ENCODE assay signal across 27 mouse cellular contexts in genomic region chr1:124630084-124630483, GRCm38 (mm10).
"Had no signal": no experiment of that assay in that cellular context is flagged by ENCODE, and none has a peak within 500 bp of the region (broad histone marks: within the 10 kb centered on the region; RNA-seq: fewer than 3 reads in every experiment).

No protein-coding gene starts in this region.

- H3K9me3 ChIP-seq: heart, embryonic 13.5 days; heart, embryonic 15.5 days; hindbrain, embryonic 13.5 days; hindbrain, embryonic 15.5 days; kidney, embryonic 15.5 days; liver, embryonic 13.5 days; liver, embryonic 15.5 days had no signal

- H3K27ac ChIP-seq: heart, adult 2 months; heart, embryonic 13.5 days; heart, embryonic 15.5 days; hindbrain, embryonic 13.5 days; hindbrain, embryonic 15.5 days; hindbrain, postnatal 0 days; kidney, embryonic 15.5 days; layer of hippocampus, adult 2 months; left cerebral cortex, adult 2 months; liver, embryonic 13.5 days; liver, embryonic 15.5 days had no signal

- DNase-seq: gastrocnemius, postnatal 14 days; gastrocnemius, postnatal 36 days; heart, adult 11 months; heart, adult 2 months; heart, postnatal 14 days; heart, postnatal 36 days; kidney, adult 18-20 months; kidney, adult 9 months; kidney, postnatal 10 days; kidney, postnatal 25 days; kidney, postnatal 4 days; liver; liver, embryonic 13.5 days; liver, postnatal 0 days had no signal

- H3K4me3 ChIP-seq: heart, adult 2 months; heart, embryonic 13.5 days; heart, embryonic 15.5 days; hindbrain, embryonic 13.5 days; hindbrain, embryonic 15.5 days; kidney, embryonic 15.5 days; layer of hippocampus, adult 2 months; left cerebral cortex, adult 2 months; liver, embryonic 13.5 days; liver, embryonic 15.5 days had no signal

- ATAC-seq: hindbrain, postnatal 0 days; inflammation-experienced regulatory T-cells, adult 6 months; intestine, embryonic 16.5 days; liver, postnatal 0 days had no signal

- H3K27me3 ChIP-seq: heart, embryonic 13.5 days; heart, embryonic 15.5 days; hindbrain, embryonic 13.5 days; hindbrain, embryonic 15.5 days; kidney, embryonic 15.5 days; liver, embryonic 13.5 days; liver, embryonic 15.5 days had no signal

- H3K36me3 ChIP-seq: heart, embryonic 13.5 days; heart, embryonic 15.5 days; hindbrain, embryonic 13.5 days; hindbrain, embryonic 15.5 days; kidney, embryonic 15.5 days; liver, embryonic 13.5 days; liver, embryonic 15.5 days had no signal

- H3K4me2 ChIP-seq: heart, embryonic 11.5 days; heart, embryonic 13.5 days; heart, embryonic 15.5 days; hindbrain, embryonic 13.5 days; hindbrain, embryonic 15.5 days; kidney, embryonic 15.5 days; liver, embryonic 11.5 days; liver, embryonic 13.5 days; liver, embryonic 15.5 days had no signal

- H3K9ac ChIP-seq: heart, embryonic 13.5 days; heart, embryonic 15.5 days; hindbrain, embryonic 13.5 days; hindbrain, embryonic 15.5 days; kidney, embryonic 15.5 days; liver, embryonic 13.5 days; liver, embryonic 15.5 days; liver, postnatal 0 days had no signal

- H3K4me1 ChIP-seq: heart, embryonic 13.5 days; heart, embryonic 15.5 days; hindbrain, embryonic 13.5 days; hindbrain, embryonic 15.5 days; kidney, embryonic 15.5 days; liver, embryonic 13.5 days; liver, embryonic 15.5 days had no signal
